Mouse (Mus musculus) heart, embryonic 11.5 days (tissue): ENCODE results near the gene Dvl2. TPM values are rescaled to one million over a fixed set of nuclear protein-coding genes. Genes with fewer than 3 reads are reported as not detected.

ENCODE experiments used
- ATAC-seq: fragments of 200-750 bp; cut with Nextera tagmentation; replicated peaks from 2 replicates; pipeline ENCODE4 v1.8.0; 2017; ENCODE audit warnings: moderate library complexity; ENCODE audit not compliant: insufficient number of reproducible peaks, low FRiP score, low TSS enrichment
- H3K27ac ChIP-seq: fragments of 300-500 bp; sonication (generic); 2 replicates; pipeline ENCODE4 v1.5.1; 2014; ENCODE audit warnings: mild to moderate bottlenecking, low read depth, low read length
- H3K27me3 ChIP-seq: fragments of 300-500 bp; sonication (generic); 2 replicates; pipeline ENCODE4 v1.6.1; 2014; ENCODE audit warnings: mild to moderate bottlenecking, low read length, mixed read lengths; ENCODE audit not compliant: control insufficient read depth, insufficient read depth
- H3K36me3 ChIP-seq: fragments of 300-500 bp; sonication (generic); 2 replicates; pipeline ENCODE4 v1.6.1; 2014; ENCODE audit warnings: mild to moderate bottlenecking, low read length, moderate library complexity, mixed read lengths; ENCODE audit not compliant: control insufficient read depth, insufficient read depth
- H3K4me1 ChIP-seq: fragments of 300-500 bp; sonication (generic); 2 replicates; pipeline ENCODE4 v1.6.1; 2014; ENCODE audit warnings: low read length; ENCODE audit not compliant: control insufficient read depth, insufficient read depth
- H3K4me2 ChIP-seq: fragments of 300-500 bp; sonication (generic); 2 replicates; pipeline ENCODE4 v1.6.1; 2014; ENCODE audit warnings: mild to moderate bottlenecking, moderate library complexity
- H3K4me3 ChIP-seq: fragments of 300-500 bp; sonication (generic); 2 replicates; pipeline ENCODE4 v1.5.1; 2014; ENCODE audit warnings: low read depth, low read length
- H3K9ac ChIP-seq: fragments of 300-500 bp; sonication (generic); 2 replicates; pipeline ENCODE4 v1.6.1; 2014; ENCODE audit warnings: mild to moderate bottlenecking, low read depth, low read length, moderate library complexity
- H3K9me3 ChIP-seq: fragments of 300-500 bp; sonication (generic); replicated peaks from 2 replicates; pipeline ENCODE4 v1.6.1; 2016; ENCODE audit warnings: low read length; ENCODE audit not compliant: control insufficient read depth
- WGBS: fragments of 180-500 bp; shearing (Covaris S2); extraction: QIAGEN DNeasy Blood & Tissue Kit; methylation state at CpG from one replicate; pipeline ENCODE4 v1.1.7; 2014; ENCODE audit not compliant: insufficient replicate concordance; 5-methylcytosine and 5-hydroxymethylcytosine counted together
- polyA plus RNA-seq: library from polyadenylated mRNA; unstranded; fragments of >200 nt; fragmentation: Nextera tagmentation; extraction: Ambion mirVana; gene quantifications from 2 replicates; pipeline ENCODE4 v1.2.1, GENCODE M21; 2014

Dvl2 gene
- polyA plus RNA-seq, 1 experiment from 2014 or later: 18.9 TPM

DNA sequence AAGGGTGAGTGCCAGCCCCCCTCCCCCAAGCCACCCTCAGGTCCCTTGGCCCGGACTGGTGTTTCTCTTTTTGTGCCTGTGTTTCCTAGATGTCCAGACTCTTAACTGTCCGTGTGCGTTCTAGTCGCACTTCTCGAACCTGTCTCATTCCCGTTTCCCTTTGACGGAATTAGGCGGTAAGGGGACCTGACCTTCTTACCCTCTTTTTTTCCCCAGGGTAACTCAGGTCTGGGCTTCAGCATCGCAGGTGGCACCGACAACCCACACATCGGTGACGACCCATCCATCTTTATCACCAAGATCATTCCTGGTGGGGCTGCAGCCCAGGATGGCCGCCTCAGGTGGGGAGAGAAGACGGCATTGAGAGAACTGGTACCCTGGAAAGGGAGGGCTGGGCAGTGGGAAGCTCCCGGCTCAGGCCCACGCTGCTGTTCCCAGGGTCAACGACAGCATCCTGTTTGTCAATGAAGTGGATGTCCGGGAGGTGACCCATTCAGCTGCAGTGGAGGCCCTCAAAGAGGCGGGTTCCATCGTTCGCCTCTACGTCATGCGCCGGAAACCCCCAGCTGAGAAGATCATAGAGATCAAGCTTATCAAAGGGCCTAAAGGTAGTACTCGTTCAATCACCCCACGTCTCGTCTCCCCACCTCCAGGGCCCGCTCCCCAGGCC, 30.4 kb downstream of the Dvl2 start:
- Histone ChIP-seq H3K36me3 (peaks cover 8% of the 10 kb centered on the region; the same call in 1 of the 2 replicates), H3K27me3 (no peaks in the 10 kb centered on the region)
- WGBS: 87% methylated on average over 28 of the region's 28 CpGs

DNA sequence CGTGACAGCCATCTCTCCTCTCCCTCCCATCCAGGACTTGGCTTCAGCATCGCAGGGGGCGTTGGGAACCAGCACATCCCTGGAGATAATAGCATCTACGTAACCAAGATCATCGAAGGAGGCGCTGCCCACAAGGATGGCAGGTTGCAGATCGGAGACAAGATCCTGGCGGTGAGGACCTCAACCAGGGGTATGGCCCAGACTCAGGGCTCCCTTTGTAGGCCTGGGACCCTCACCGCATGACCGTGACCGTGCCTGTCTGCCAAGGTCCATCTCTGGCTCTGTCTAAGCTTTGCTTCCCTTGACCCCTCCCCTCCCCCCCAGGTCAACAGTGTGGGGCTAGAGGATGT, 30.9 kb downstream of the Dvl2 start:
- WGBS: 95% methylated on average over 11 of the region's 11 CpGs
- H3K27me3 ChIP-seq: no peaks in the 10 kb centered on the region
- no peak overlapping the region for H3K4me2 ChIP-seq
- peaks cover 31% of the 10 kb centered on the region for H3K4me1 ChIP-seq
- no peak overlapping the region for H3K27ac ChIP-seq
- H3K4me3 ChIP-seq: no peak overlapping the region
- no peaks in the 10 kb centered on the region for H3K9me3 ChIP-seq
- peaks cover 8% of the 10 kb centered on the region; the same call in 1 of the 2 replicates for H3K36me3 ChIP-seq
- H3K9ac ChIP-seq: no peak overlapping the region
- no peak for ATAC-seq

More for the DNA sequence above, 30.4 kb downstream of the Dvl2 start:
- Histone ChIP-seq H3K27ac (no peak overlapping the region), H3K9me3 (no peaks in the 10 kb centered on the region), H3K4me3 (no peak overlapping the region), H3K4me1 (peaks cover 36% of the 10 kb centered on the region), H3K4me2 (no peak overlapping the region), H3K9ac (no peak overlapping the region)
- ATAC-seq: no peak

DNA sequence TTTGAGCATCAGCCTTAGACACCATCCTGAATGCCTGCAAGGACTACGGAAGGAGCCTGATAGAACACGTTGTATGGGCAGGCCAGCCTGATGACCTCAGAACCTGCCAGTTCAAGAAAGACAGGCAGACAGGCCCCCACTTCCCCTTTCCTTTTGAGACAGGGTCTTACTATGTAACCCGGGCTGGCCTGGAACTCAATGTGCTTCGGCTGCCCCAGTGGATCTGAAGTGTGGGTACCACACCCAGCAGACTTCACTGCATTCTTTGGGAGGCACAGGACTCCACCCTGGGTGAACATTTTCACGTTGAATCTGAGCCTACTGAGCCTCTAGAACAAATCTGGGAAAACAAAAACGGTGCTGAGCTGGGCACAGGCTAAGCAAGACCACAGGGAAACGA, 37.8 kb downstream of the Dvl2 start:
- no peak overlapping the region for H3K9ac ChIP-seq
- 76% methylated on average over 7 of the region's 7 CpGs for WGBS
- H3K27me3 ChIP-seq: no peaks in the 10 kb centered on the region
- H3K4me1 ChIP-seq: no peaks in the 10 kb centered on the region
- no peaks in the 10 kb centered on the region for H3K9me3 ChIP-seq
- no peak overlapping the region for H3K27ac ChIP-seq
- H3K4me2 ChIP-seq: no peak overlapping the region
- no peak for ATAC-seq
- H3K4me3 ChIP-seq: no peak overlapping the region
- H3K36me3 ChIP-seq: peaks cover 14% of the 10 kb centered on the region; the same call in 1 of the 2 replicates

DNA sequence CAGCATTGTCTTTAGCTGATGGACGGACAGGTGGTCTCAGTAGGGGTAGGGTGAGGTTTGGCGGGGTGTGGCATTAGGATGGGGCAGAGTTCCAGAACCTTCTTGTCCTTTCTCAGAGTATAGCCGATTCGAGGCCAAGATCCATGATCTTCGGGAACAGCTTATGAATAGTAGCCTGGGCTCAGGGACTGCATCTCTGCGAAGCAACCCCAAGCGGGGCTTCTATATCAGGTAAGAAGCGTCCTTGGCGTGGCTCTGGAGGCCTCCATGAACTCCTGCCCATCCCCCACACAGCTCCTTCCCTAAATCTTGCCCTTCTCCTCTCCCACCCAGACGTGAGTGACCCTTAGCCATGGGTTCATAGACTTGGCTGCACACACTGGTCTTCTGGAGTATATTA, 39.2 kb downstream of the Dvl2 start:
- no peaks in the 10 kb centered on the region for H3K4me1 ChIP-seq
- H3K36me3 ChIP-seq: peaks cover 16% of the 10 kb centered on the region; the same call in 1 of the 2 replicates
- no peak overlapping the region for H3K4me3 ChIP-seq
- no peaks in the 10 kb centered on the region for H3K9me3 ChIP-seq
- WGBS: 88% methylated on average over 10 of the region's 10 CpGs
- H3K4me2 ChIP-seq: no peak overlapping the region
- no peak overlapping the region for H3K27ac ChIP-seq
- H3K9ac ChIP-seq: no peak overlapping the region
- no peak for ATAC-seq
- no peaks in the 10 kb centered on the region for H3K27me3 ChIP-seq

DNA sequence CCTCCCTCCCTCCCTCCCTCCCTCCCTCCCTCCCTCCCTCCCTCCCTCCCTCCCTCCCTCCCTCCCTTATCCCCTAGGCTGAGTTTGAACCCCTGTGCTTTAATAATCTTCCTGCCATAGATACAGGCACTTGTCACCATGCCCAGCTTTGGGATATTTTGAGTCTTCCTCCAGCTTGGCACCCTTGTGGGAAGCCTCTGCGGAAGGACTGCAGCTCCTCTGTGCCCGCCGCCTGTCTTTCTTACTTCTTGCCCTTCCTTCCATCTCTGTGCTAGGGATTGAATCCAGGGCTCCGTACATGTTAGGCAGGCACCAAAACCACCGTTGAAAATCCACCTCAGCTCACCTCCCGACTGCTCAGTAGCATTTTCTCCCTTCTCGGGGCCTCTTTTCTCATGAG, 39.8 kb downstream of the Dvl2 start:
- H3K27ac ChIP-seq: no peak overlapping the region
- 83% methylated on average over 7 of the region's 7 CpGs for WGBS
- H3K9me3 ChIP-seq: no peaks in the 10 kb centered on the region
- no peak for ATAC-seq
- H3K4me2 ChIP-seq: no peak overlapping the region
- no peaks in the 10 kb centered on the region for H3K27me3 ChIP-seq
- H3K9ac ChIP-seq: no peak overlapping the region
- H3K4me1 ChIP-seq: no peaks in the 10 kb centered on the region
- H3K36me3 ChIP-seq: peaks cover 16% of the 10 kb centered on the region; the same call in 1 of the 2 replicates
- H3K4me3 ChIP-seq: no peak overlapping the region

DNA sequence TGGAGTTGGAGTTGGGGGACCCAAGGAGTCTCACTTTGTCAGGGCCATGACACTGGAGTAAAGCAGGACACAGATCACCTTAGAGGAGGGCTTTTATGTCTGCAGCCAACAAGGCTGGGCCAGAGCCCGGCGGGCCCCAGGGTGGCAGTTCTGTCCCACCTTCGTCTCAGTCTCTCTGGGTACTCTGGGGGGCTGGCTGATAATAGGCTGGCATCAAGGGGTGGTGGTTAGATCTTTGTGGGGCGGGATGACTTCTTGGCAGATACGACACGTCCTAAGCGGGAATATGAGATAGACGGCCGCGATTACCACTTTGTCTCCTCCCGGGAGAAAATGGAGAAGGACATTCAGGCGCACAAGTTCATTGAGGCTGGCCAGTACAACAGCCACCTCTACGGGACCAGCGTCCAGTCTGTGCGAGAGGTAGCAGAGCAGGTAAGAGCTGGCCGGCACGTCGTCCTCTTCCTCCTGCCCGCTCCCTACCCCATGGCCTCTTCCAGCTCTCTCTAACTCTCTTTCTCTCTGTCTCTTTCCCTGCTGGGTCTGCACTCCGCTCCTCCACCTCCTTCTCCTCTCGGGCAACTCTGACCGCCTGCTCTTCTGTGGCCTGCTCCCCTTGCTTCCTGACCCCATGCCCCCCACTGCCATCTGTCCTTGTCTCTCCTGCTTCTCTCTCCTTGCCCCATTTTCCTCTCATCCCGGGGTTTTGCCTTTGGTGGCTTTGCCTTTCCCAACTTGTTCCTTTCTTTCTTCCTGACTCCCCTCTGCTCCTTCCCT, 42.1 kb downstream of the Dvl2 start:
- Histone ChIP-seq H3K27ac (no peak overlapping the region), H3K9me3 (no peaks in the 10 kb centered on the region), H3K4me3 (no peak overlapping the region), H3K4me1 (no peaks in the 10 kb centered on the region), H3K36me3 (peaks cover 13% of the 10 kb centered on the region; the same call in 1 of the 2 replicates), H3K27me3 (no peaks in the 10 kb centered on the region), H3K4me2 (no peak overlapping the region), H3K9ac (no peak overlapping the region)
- WGBS: 83% methylated on average over 23 of the region's 23 CpGs
- ATAC-seq: no peak

DNA sequence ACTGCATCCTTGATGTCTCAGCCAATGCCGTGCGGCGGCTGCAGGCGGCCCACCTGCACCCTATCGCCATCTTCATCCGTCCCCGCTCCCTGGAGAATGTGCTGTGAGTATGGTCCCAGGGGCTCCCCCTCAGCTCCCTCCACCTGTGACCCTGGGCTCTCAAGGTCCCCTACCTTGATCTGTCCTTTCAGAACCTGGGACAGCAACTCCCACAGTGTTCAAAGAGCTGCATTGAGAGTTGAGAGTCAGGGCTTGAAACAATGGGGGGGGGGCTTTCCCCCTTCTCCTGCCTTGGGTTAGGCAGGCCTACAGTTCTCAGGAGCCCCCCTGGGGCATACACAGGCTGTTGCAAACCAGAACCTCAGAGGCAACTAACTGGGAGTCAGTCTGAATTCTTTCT, 43.3 kb downstream of the Dvl2 start:
- WGBS: 86% methylated on average over 7 of the region's 7 CpGs
- no peak overlapping the region for H3K27ac ChIP-seq
- H3K4me1 ChIP-seq: no peaks in the 10 kb centered on the region
- no peaks in the 10 kb centered on the region for H3K27me3 ChIP-seq
- ATAC-seq: no peak
- H3K36me3 ChIP-seq: peaks cover 13% of the 10 kb centered on the region; the same call in 1 of the 2 replicates
- H3K4me2 ChIP-seq: no peak overlapping the region
- no peak overlapping the region for H3K4me3 ChIP-seq
- H3K9me3 ChIP-seq: no peaks in the 10 kb centered on the region
- no peak overlapping the region for H3K9ac ChIP-seq

DNA sequence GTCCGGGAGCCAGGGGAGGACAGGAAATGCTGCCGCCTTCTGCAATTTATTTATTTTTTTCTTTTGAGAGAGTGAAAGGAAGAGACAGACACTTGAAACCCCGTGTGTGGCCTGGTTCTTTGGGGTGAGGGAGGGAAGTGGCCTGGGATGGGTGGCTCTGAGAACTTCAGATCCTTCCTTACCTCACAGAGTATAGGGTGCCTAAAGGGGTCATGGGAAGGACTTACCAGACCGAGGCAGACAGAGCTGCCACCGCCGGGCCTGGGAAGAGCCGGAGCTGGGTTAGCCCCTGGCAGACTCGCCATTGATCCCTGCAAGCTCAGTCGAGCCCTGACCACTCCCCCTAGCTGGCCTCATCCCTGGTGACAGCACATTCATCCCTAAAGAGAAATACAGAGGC, 45.0 kb downstream of the Dvl2 start:
- Histone ChIP-seq H3K9ac (no peak overlapping the region), H3K4me3 (no peak overlapping the region), H3K27me3 (no peaks in the 10 kb centered on the region; the same call in 1 of the 2 replicates), H3K4me1 (no peaks in the 10 kb centered on the region), H3K4me2 (no peak overlapping the region), H3K27ac (no peak overlapping the region), H3K9me3 (no peaks in the 10 kb centered on the region), H3K36me3 (peaks cover 13% of the 10 kb centered on the region; the same call in 1 of the 2 replicates)
- WGBS: 32% methylated on average over 9 of the region's 9 CpGs
- ATAC-seq: no peak
